Mouse (Mus musculus) neural tube, embryonic 14.5 days (tissue): ENCODE data around the gene Pes1. TPM values are rescaled to one million over a fixed set of nuclear protein-coding genes. Genes with fewer than 3 reads are reported as not detected.

ENCODE experiments used
- ATAC-seq: fragments of 200-750 bp; cut with Nextera tagmentation; 2 replicates; pipeline ENCODE4 v1.8.0; 2017; ENCODE audit warnings: low read depth, mild to moderate bottlenecking, moderate TSS enrichment, moderate library complexity
- H3K27ac ChIP-seq: fragments of 300-500 bp; sonication (generic); 2 replicates; pipeline ENCODE4 v1.5.1; 2014; ENCODE audit warnings: low read depth, mild to moderate bottlenecking, control low read depth, low read length, moderate library complexity, mixed read lengths
- H3K27me3 ChIP-seq: fragments of 300-500 bp; sonication (generic); 2 replicates; pipeline ENCODE4 v1.6.1; 2014; ENCODE audit warnings: low read length; ENCODE audit not compliant: control insufficient read depth, insufficient read depth
- H3K36me3 ChIP-seq: fragments of 300-500 bp; sonication (generic); 2 replicates; pipeline ENCODE4 v1.6.1; 2014; ENCODE audit warnings: low read length, mixed read lengths; ENCODE audit not compliant: control insufficient read depth, insufficient read depth
- H3K4me1 ChIP-seq: fragments of 300-500 bp; sonication (generic); 2 replicates; pipeline ENCODE4 v1.6.1; 2014; ENCODE audit warnings: low read length; ENCODE audit not compliant: control insufficient read depth, insufficient read depth
- H3K4me2 ChIP-seq: fragments of 300-500 bp; sonication (generic); 2 replicates; pipeline ENCODE4 v1.6.1; 2014; ENCODE audit warnings: mild to moderate bottlenecking, low read depth, low read length, control low read depth
- H3K4me3 ChIP-seq: fragments of 300-500 bp; sonication (generic); 2 replicates; pipeline ENCODE4 v1.5.1; 2014; ENCODE audit warnings: low read depth, low read length, control low read depth, mixed read lengths
- H3K9ac ChIP-seq: fragments of 300-500 bp; sonication (generic); replicated peaks from 2 replicates; pipeline ENCODE4 v1.6.1; 2014; ENCODE audit warnings: low read depth, mild to moderate bottlenecking, control low read depth, low read length, mixed read lengths
- H3K9me3 ChIP-seq: fragments of 300-500 bp; sonication (generic); 2 replicates; pipeline ENCODE4 v1.6.1; 2016; ENCODE audit warnings: low read length; ENCODE audit not compliant: control insufficient read depth
- WGBS: fragments of 180-500 bp; shearing (Covaris S2); extraction: QIAGEN DNeasy Blood & Tissue Kit; methylation state at CpG from one replicate; pipeline ENCODE4 v1.1.7; 2014; 5-methylcytosine and 5-hydroxymethylcytosine counted together
- polyA plus RNA-seq: library from polyadenylated mRNA; unstranded; fragments of >200 nt; fragmentation: Nextera tagmentation; extraction: Ambion mirVana; gene quantifications from 2 replicates; pipeline ENCODE4 v1.2.1, GENCODE M21; 2014

Pes1 gene
- 42.4 and 49.5 TPM in 2 replicates for polyA plus RNA-seq

DNA sequence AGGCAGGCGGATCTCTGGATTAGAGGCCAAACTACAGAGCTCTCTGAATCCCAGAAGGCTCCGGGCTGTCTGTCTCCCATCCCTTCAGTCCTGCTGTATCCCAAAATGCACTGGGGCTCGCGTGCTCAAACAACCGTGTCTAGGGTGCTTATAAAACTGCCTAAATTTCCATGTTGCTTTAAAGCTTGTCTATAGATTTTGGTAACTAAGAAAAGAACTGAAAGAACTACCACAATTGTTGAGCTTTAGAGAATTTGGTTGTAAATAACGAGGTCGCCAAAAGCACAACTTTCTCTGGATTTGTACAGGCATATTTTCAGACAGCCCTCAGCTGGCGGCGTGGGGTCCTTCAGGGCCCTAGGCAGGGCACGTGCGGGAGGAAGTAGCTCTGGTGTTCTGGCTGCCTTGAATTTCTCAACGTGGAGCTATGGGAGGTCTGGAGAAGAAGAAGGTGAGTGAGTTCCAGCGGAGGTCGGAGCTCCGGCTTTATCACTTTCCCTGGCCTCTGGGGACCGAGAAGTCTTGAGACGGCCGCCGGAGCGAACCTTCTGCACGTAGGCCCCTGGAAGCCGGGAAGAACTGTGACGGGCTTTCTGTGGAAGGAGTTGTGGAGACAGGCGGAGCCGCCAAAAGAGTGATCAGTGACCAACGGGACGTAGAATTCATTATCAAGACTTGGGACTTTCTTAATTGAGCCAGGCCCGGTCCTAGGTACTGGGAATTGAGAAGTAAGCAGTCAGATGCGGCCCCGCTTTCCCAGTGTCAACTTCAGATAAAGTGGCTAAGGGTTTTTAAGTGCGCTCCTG lies at the start of gene Pes1:
Pes1 (plus strand) TSS at position 366 of the 806 bp plus-strand sequence.
- no peaks in the 10 kb centered on the region for H3K27me3 ChIP-seq
- peak; percentile 95 for ATAC-seq
- H3K4me1 ChIP-seq: peaks cover 7% of the 10 kb centered on the region
- WGBS: 1% methylated on average over 31 of the region's 31 CpGs
- peak within 1 kb of the TSS; percentile 69 for H3K4me2 ChIP-seq
- peak within 1 kb of the TSS; percentile 24 for H3K27ac ChIP-seq
- H3K9ac ChIP-seq: peak within 1 kb of the TSS; percentile 58
- no peaks in the 10 kb centered on the region for H3K9me3 ChIP-seq
- H3K4me3 ChIP-seq: peak within 1 kb of the TSS; percentile 71
- peaks cover 8% of the 10 kb centered on the region; the same call in 1 of the 2 replicates for H3K36me3 ChIP-seq

DNA sequence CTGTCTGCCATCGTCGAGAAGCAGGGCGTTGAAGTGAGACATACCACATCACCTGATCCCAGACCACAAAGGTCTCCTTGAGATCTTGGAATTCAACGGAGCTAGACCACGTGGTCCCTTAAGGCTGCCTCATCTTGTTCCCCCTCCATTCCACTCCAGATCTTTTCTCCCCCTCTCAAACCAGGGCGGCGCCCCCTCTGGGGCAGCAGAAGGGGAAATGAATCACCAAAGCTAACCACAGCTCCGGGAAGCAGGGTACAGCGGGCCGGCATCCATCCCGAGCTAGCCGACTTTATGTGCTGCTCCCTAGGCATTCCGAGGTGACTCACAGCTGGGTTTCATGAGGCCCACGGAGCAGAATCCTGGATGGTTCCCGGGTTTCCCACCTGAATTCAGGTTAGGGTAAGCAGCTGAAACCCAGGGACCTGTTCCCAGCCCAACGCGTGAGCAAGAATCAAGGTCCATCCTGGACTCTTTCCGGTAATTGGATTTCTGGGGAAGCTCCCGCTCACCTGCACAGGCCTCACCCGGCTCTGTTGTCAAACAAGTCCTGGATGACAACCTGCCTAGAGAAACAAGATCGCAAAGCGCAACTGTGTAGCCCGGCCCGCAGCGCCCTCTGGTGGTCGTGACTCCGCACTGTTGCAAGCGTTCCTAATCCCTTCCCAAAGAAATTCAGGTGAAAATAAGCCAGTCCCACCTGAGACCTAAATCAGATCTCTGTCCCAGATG lies 49.5 kb upstream of the Pes1 start, which contains the start of gene Slc35e4:
Slc35e4 (minus strand) TSS at position 556 of the 732 bp plus-strand sequence.
- under 1% methylated on average over 27 of the region's 28 CpGs for WGBS
- H3K9me3 ChIP-seq: no peaks in the 10 kb centered on the region
- H3K4me3 ChIP-seq: peak within 1 kb of the TSS; percentile 61
- no peaks in the 10 kb centered on the region for H3K27me3 ChIP-seq
- peaks cover 29% of the 10 kb centered on the region for H3K4me1 ChIP-seq
- H3K4me2 ChIP-seq: peak within 1 kb of the TSS; percentile 93
- H3K9ac ChIP-seq: peak within 1 kb of the TSS; percentile 66
- H3K27ac ChIP-seq: peak within 1 kb of the TSS; percentile 71
- ATAC-seq: peak; percentile 76
- no peaks in the 10 kb centered on the region for H3K36me3 ChIP-seq

DNA sequence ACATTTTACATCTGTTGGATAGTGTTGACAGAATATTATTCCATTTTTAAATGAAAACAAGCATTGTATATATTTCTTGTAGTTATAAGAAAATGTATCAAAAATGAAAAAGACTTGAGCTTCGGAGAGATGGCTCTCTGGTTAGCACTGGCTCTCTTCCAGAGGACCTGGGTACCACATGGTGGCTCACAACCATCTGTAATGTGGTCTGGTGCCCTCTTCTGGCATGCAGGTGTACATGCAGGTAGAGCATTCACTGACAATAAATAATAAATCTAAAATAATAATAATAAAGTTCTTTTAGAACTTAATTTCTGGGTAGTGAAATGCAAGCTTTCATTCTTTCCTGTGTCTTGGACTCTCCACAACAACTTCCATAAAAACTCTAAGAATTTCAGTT lies 45.0 kb upstream of the Pes1 start:
- Histone ChIP-seq H3K27me3 (no peaks in the 10 kb centered on the region), H3K4me2 (no peak overlapping the region), H3K4me3 (no peak overlapping the region), H3K36me3 (no peaks in the 10 kb centered on the region; the same call in 1 of the 2 replicates), H3K27ac (no peak overlapping the region), H3K4me1 (no peaks in the 10 kb centered on the region), H3K9me3 (no peaks in the 10 kb centered on the region), H3K9ac (no peak overlapping the region)
- ATAC-seq: no peak
- 49% methylated on average over 1 of the region's 1 CpGs for WGBS

DNA sequence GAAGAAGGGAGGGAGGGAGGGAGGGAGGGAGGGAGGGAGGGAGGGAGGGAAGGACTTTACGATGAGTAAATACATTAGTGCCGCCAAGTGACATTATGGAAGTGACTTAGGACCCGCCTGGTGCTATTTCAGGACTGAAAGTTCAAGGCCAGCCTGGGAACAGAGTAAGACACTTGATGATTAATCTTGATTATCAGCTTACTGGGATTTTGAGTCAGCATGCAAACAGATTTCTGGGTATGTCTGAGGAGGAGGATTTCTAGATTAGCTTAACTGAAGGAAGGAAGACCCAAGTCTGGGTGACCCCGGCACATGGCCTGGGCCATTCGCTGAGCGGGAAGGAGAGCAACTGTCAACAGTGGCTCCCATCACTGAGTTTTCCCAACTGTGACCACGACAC lies 43.3 kb upstream of the Pes1 start:
- Histone ChIP-seq H3K9me3 (no peaks in the 10 kb centered on the region), H3K4me1 (no peaks in the 10 kb centered on the region), H3K27ac (no peak overlapping the region), H3K36me3 (no peaks in the 10 kb centered on the region; the same call in 1 of the 2 replicates), H3K9ac (no peak overlapping the region), H3K4me2 (no peak overlapping the region), H3K4me3 (no peak overlapping the region), H3K27me3 (no peaks in the 10 kb centered on the region)
- WGBS: 94% methylated on average over 7 of the region's 7 CpGs
- no peak for ATAC-seq

DNA sequence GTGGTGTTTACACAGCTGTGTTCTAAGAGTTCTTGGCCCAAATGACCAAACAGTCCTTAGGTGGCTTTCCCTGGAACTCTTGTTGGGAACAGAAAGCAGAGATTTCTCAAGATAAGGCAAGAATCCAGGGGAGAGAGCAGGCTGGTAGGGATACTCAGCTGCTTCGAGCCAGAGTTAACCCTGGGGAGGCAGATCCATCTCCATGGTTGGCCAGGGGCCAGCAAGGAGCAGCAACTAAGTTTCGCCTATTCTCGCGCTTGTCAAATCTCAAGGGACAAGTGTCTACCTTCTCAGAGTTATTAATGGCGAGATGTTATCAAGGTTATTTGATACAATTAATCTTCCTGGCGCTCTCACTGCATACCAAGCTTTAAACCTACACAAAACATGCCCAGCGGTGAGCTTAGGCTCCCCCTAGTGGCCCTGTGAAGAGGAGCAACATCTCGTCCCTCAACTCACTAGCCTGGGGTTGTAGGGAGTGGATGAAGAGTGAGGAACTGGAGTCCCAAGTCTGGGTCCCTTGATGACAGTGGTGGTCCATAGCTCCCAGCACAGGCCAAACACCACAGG lies 42.4 kb upstream of the Pes1 start:
- H3K9me3 ChIP-seq: no peaks in the 10 kb centered on the region
- no peak overlapping the region for H3K4me3 ChIP-seq
- H3K4me2 ChIP-seq: no peak overlapping the region
- WGBS: 36% methylated on average over 8 of the region's 8 CpGs
- H3K27ac ChIP-seq: no peak overlapping the region
- H3K4me1 ChIP-seq: no peaks in the 10 kb centered on the region
- no peak overlapping the region for H3K9ac ChIP-seq
- no peaks in the 10 kb centered on the region for H3K27me3 ChIP-seq
- H3K36me3 ChIP-seq: no peaks in the 10 kb centered on the region; the same call in 1 of the 2 replicates
- ATAC-seq: 0 out of 2 replicates have a peak, but pooled peaks have one; percentile 46

DNA sequence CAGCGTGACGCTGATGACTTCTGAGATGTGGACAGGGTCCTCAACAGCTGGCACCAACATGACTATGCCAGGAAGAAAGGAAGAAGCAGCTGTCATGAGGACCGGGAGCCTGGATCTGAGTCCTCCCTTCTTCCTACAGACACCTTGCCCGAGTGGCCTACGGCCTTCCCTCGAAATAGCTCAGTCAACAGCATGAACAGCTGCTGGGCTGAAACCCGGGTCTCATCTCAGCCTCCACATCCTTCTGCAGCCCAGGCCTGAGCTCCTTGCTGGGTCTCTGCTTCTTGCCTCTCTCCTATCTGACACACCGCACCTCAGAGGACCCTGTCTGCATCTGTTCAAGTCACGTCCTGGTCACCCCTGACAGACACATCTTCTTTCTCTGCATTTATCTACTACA lies 41.7 kb upstream of the Pes1 start:
- no peak overlapping the region for H3K4me3 ChIP-seq
- H3K9ac ChIP-seq: no peak overlapping the region
- H3K36me3 ChIP-seq: no peaks in the 10 kb centered on the region; the same call in 1 of the 2 replicates
- ATAC-seq: no peak
- H3K4me2 ChIP-seq: no peak overlapping the region
- whole genome bisulfite sequencing: 95% methylated on average over 9 of the region's 9 CpGs
- H3K9me3 ChIP-seq: no peaks in the 10 kb centered on the region
- H3K27me3 ChIP-seq: no peaks in the 10 kb centered on the region
- H3K27ac ChIP-seq: no peak overlapping the region
- no peaks in the 10 kb centered on the region for H3K4me1 ChIP-seq

DNA sequence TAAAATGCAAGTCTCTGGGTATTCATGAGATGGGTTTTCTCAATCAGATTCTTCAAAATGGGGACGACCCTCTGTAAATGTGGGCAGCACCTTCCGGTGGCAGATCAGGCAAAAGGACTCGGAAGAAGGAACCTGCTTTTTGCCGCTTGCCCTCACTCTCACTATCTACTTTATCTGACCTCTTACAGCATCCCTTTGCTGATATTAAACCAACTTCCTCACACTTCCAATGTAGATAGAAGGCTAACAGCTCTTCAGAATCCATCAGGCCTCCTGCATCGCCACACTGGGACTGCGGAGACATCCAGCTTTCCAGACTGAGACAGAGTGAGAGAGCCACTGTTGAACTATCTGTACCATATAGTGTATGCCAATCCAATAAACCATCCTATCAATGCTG lies 41.0 kb upstream of the Pes1 start:
- Histone ChIP-seq H3K4me2 (no peak overlapping the region), H3K9ac (no peak overlapping the region), H3K27me3 (no peaks in the 10 kb centered on the region), H3K4me3 (no peak overlapping the region), H3K36me3 (no peaks in the 10 kb centered on the region; the same call in 1 of the 2 replicates), H3K27ac (no peak overlapping the region), H3K4me1 (no peaks in the 10 kb centered on the region), H3K9me3 (no peaks in the 10 kb centered on the region)
- 94% methylated on average over 6 of the region's 6 CpGs for WGBS
- no peak for ATAC-seq

DNA sequence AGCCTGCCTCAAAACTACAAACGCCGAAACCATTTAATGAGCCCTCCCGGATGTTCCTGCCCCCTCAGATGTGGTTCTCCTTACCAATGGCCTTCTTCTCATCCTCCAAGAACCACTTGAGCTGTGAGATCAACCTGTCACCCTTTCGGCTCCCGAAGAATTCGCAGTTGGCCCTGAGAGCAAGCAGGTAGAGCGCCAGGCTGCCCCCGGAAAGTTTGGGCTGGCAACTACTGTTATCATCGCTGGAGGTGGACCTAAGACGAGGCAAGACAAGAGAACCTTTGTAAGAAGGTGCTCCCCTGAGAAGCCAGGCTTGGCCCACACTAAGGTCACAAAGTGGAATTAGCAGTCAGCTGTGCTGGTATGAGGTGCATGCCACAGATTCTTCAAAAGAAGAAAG lies 37.9 kb upstream of the Pes1 start:
- no peak for ATAC-seq
- Histone ChIP-seq H3K9ac (no peak overlapping the region), H3K4me3 (no peak overlapping the region), H3K4me1 (no peaks in the 10 kb centered on the region), H3K27me3 (no peaks in the 10 kb centered on the region), H3K36me3 (no peaks in the 10 kb centered on the region; the same call in 1 of the 2 replicates), H3K4me2 (no peak overlapping the region), H3K27ac (no peak overlapping the region), H3K9me3 (no peaks in the 10 kb centered on the region)
- WGBS: 94% methylated on average over 10 of the region's 10 CpGs
